Mouse (Mus musculus) thymus, adult 2 months (tissue): ENCODE measurements around the gene Tenm4. TPM values are rescaled to one million over a fixed set of nuclear protein-coding genes. Genes with fewer than 3 reads are reported as not detected.

ENCODE experiments used
- DNase-seq: peaks from one replicate; pipeline ENCODE4 v3.0.0; 2021
- H3K27ac ChIP-seq: fragments of 200-500 bp; 2 replicates; pipeline ENCODE4 v1.5.1; 2012; ENCODE audit warnings: low read length, control low read depth; ENCODE audit not compliant: control insufficient read depth, insufficient read depth
- H3K27me3 ChIP-seq: fragments of 200-500 bp; 2 replicates; pipeline ENCODE4 v1.6.1; 2012; ENCODE audit warnings: mild to moderate bottlenecking, low read length, moderate library complexity, mixed read lengths; ENCODE audit not compliant: control insufficient read depth, insufficient read depth
- H3K36me3 ChIP-seq: fragments of 200-500 bp; 2 replicates; pipeline ENCODE4 v1.6.1; 2012; ENCODE audit warnings: mild to moderate bottlenecking, low read length, moderate library complexity; ENCODE audit not compliant: control insufficient read depth, insufficient read depth
- H3K4me1 ChIP-seq: fragments of 200-500 bp; replicated peaks from 2 replicates; pipeline ENCODE4 v1.6.1; 2012; ENCODE audit warnings: low read length; ENCODE audit not compliant: control insufficient read depth, insufficient read depth
- H3K4me3 ChIP-seq: fragments of 200-500 bp; 2 replicates; pipeline ENCODE4 v1.5.1; 2012; ENCODE audit warnings: mild to moderate bottlenecking, low read length, control low read depth, moderate library complexity; ENCODE audit not compliant: control insufficient read depth, insufficient read depth
- CTCF ChIP-seq: fragments of 200-500 bp; IDR thresholded peaks from 2 replicates; pipeline ENCODE4 v1.5.1; 2012; ENCODE audit warnings: mild to moderate bottlenecking, control low read depth, low read length, moderate library complexity, borderline replicate concordance; ENCODE audit not compliant: control insufficient read depth, poor library complexity, insufficient read depth; ENCODE audit errors: extremely low read depth
- POLR2A ChIP-seq: fragments of 200-500 bp; IDR thresholded peaks from 2 replicates; pipeline ENCODE4 v1.6.1; 2012; ENCODE audit warnings: mild to moderate bottlenecking, low read length, control low read depth, moderate library complexity; ENCODE audit not compliant: control insufficient read depth, poor library complexity, insufficient read depth; ENCODE audit errors: extremely low read depth
- WGBS: fragments of 180-500 bp; shearing (Covaris S2); methylation state at CpG from one replicate; pipeline ENCODE4 v1.1.7; 2018; 5-methylcytosine and 5-hydroxymethylcytosine counted together
- polyA plus RNA-seq: library from polyadenylated mRNA; depleted of rRNA; stranded (reverse); fragments of >200 nt; gene quantifications from 2 replicates; pipeline ENCODE4 v1.2.3, GENCODE M21; 2012

Gene Tenm4
- polyA plus RNA-seq, 1 experiment = 2.7 TPM

GRCm38 (mm10) chr7:96156481-96157255, 14.4 kb upstream of the Tenm4 start:
- DNase-seq = no peak

GRCm38 (mm10) chr7:96164141-96164540, 6.9 kb upstream of the Tenm4 start:
- TF ChIP-seq POLR2A = no peak
- TF ChIP-seq CTCF = no peak
- Histone ChIP-seq H3K27ac (no peak overlapping the region), H3K4me3 (no peak overlapping the region), H3K27me3 (no peaks in the 10 kb centered on the region), H3K4me1 (no peaks in the 10 kb centered on the region), H3K36me3 (no peaks in the 10 kb centered on the region)
- DNase-seq = no peak

More at GRCm38 (mm10) chr7:96156481-96157255, 14.4 kb upstream of the Tenm4 start:
- WGBS = 86% methylated on average over 7 of the region's 7 CpGs
- no peaks in the 10 kb centered on the region for H3K36me3 ChIP-seq
- TF ChIP-seq POLR2A (no peak), CTCF (no peak)
- no peak overlapping the region for H3K4me3 ChIP-seq
- no peaks in the 10 kb centered on the region for H3K27me3 ChIP-seq
- no peaks in the 10 kb centered on the region for H3K4me1 ChIP-seq
- no peak overlapping the region for H3K27ac ChIP-seq

DNA sequence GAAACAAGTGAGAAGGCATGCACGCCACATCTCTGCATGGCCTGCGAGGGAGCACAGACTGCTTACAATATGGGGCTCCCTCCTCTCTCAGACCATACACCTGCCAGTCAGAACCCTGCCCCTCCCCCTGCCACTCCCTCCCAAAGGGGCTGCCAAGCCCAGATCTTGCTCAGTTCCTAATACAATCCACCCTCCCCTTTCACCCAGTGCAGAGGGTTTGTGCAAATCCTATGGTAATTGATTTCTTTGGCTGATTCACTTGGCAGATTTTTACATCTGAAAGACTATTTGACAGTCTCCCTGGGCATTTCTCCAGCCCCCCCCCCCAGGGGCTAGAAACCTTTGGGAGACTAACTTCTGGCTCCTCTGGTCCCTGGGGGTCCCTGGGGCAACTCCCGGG, 2.1 kb upstream of the Tenm4 start:
- TF ChIP-seq POLR2A (no peak), CTCF (no peak)
- H3K36me3 ChIP-seq = no peaks in the 10 kb centered on the region
- 78% methylated on average over 3 of the region's 3 CpGs for WGBS
- H3K4me3 ChIP-seq = no peak overlapping the region
- no peak for DNase-seq
- H3K27ac ChIP-seq = no peak overlapping the region
- no peaks in the 10 kb centered on the region for H3K27me3 ChIP-seq
- H3K4me1 ChIP-seq = no peaks in the 10 kb centered on the region

DNA sequence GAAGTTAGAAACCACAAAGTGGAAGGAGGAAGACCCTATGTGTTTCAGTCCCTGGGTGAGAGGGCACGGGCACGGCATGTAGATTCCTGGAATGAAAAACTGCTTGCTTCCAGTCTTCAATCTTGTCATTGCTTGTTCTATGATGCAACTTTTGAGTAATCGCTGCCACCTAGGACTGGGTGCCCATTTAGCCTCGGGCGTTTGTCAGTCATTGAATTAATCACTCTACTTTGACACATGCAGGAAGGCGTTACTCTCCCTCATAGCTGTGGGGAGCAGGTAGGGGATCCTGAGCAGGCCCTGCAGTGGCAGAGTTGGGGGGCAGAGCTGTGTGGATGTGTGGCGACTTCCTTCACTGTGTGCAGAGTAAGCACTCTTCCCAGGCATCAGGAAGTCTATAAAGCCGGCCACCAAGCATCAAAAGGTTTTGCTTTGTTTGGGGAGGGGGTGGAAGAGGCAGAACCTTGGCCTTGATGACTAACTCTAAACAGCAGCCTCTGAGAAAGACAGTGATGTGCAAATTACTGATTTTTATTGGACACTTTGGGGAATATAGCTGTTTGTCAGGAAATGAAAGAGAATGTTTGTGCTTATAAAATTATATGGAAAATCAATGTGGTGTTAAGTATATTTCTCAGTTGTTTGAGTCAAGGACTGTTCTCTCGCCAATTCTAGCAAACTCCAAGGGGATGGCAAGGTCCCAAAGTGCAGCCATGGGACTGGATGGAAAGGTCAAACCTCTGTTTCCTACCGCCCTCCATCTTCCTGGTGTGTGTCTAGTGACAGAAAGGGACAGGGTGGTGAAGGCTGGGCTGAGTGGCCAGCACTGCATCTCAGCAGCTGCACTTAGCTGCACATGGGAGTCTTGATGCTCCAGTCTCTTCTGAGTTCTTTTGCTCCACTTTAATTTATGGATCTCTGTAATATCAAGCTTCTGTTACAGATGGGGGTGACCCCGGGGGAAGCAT, 834 bp downstream of the Tenm4 start:
- Histone ChIP-seq H3K27ac (no peak overlapping the region), H3K27me3 (no peaks in the 10 kb centered on the region), H3K4me1 (no peaks in the 10 kb centered on the region), H3K4me3 (no peak overlapping the region), H3K36me3 (no peaks in the 10 kb centered on the region)
- 28% methylated on average over 11 of the region's 11 CpGs for WGBS
- TF ChIP-seq POLR2A (no peak), CTCF (no peak)
- no peak for DNase-seq

DNA sequence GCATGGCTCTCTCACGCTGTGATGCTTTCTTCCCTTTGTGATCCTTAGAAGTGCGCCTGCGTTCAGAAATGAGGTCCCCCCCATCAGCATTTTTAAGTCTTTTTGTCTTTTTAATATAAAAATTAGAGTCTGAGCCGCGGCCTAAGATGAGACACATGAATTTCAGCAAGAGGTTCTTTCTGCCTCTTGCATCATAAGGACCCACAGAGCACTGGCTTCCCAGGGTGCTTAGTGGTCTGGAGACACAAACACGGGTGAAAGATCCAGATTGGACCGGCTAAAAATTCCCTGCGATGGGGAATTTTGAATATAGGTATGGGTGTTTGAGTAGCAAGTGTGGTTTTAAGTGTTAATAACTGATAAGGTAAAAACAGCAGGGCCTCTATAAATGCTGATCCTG, 5.7 kb downstream of the Tenm4 start:
- WGBS = 90% methylated on average over 8 of the region's 8 CpGs
- Histone ChIP-seq H3K36me3 (no peaks in the 10 kb centered on the region), H3K4me1 (no peaks in the 10 kb centered on the region), H3K27ac (no peak overlapping the region), H3K27me3 (no peaks in the 10 kb centered on the region), H3K4me3 (no peak overlapping the region)
- DNase-seq = no peak
- no peak for TF ChIP-seq POLR2A
- TF ChIP-seq CTCF = no peak

DNA sequence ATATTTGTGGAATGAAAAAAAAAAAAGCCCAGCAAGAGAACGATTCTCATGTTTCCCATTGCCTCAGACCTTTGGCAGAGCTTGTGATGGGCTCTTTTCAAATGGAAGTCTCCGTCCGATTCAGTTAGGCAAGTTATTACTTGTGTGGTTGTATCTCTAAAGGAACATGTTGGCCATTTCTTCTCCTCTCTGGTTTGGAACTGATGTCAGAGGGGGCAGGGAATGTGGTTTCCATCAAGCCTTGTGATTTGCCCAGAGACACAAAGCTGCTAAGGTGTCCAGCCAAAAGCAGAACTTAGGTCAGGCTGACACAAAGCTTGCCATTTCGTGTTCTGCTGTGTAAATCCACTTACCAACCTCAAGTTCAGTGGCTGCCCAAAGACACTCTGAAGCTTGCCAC, 10.7 kb downstream of the Tenm4 start:
- H3K36me3 ChIP-seq = no peaks in the 10 kb centered on the region
- no peaks in the 10 kb centered on the region for H3K4me1 ChIP-seq
- no peak overlapping the region for H3K4me3 ChIP-seq
- WGBS = 68% methylated on average over 4 of the region's 4 CpGs
- TF ChIP-seq CTCF (no peak), POLR2A (no peak)
- DNase-seq = no peak
- no peak overlapping the region for H3K27ac ChIP-seq
- no peaks in the 10 kb centered on the region for H3K27me3 ChIP-seq

DNA sequence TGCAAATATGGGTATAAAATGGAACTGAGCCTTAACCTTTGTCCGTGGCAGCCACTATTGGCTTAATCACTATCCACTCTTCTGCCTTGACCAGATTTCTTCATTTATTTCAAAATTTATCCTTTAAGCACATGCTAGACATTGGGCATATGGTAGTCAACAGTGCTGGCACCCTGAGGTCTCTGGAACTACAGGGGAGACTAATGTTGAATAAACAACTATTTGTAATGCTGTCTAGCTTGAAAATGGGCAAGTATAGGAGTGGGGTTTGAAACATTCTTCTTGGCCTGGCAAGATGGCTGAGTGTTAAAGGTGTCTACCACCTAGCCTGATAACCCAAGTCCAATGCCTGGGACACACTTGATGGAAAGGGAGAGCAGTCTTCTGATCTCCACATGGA, 12.1 kb downstream of the Tenm4 start:
- no peaks in the 10 kb centered on the region for H3K4me1 ChIP-seq
- no peaks in the 10 kb centered on the region for H3K36me3 ChIP-seq
- WGBS = 96% methylated on average over 1 of the region's 1 CpGs
- H3K27me3 ChIP-seq = no peaks in the 10 kb centered on the region
- no peak for DNase-seq
- H3K4me3 ChIP-seq = no peak overlapping the region
- TF ChIP-seq CTCF = no peak
- no peak for TF ChIP-seq POLR2A
- no peak overlapping the region for H3K27ac ChIP-seq
